Mouse (Mus musculus) central nervous system, embryonic 11.5 days (tissue): ENCODE results near the gene Lmx1a. TPM values are rescaled to one million over a fixed set of nuclear protein-coding genes. Genes with fewer than 3 reads are reported as not detected.

Source experiments
- polyA plus RNA-seq: library from polyadenylated mRNA; depleted of rRNA; stranded (reverse); fragments of >200 nt; gene quantifications from 2 replicates; pipeline ENCODE4 v1.2.3, GENCODE M21; 2012; rRNA removed

Lmx1a gene
- polyA plus RNA-seq, result 8.8 and 11.8 TPM in 2 replicates

DNA sequence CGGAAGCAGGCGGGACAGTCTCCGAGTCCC is at the start of gene Lmx1a:
Gene Lmx1a, plus strand, starts transcription at position 6 of the 30 bp plus-strand sequence.

Other genes starting within 250 kb of the Lmx1a start
- not detected in 2 replicates for gene Lrrc52, start 222.5 kb upstream of the Lmx1a start, polyA plus RNA-seq
- gene Rxrg, start 90.9 kb upstream of the Lmx1a start, polyA plus RNA-seq, result 1.2 and 6.0 TPM in 2 replicates